Mouse (Mus musculus) testis, adult 2 months (tissue): ENCODE measurements around the gene Sycp3. TPM values are rescaled to one million over a fixed set of nuclear protein-coding genes. Genes with fewer than 3 reads are reported as not detected.

ENCODE experiments used
- H3K27ac ChIP-seq: fragments of 200-500 bp; 2 replicates; pipeline ENCODE4 v1.5.1; 2012; ENCODE audit warnings: low read depth, low read length; ENCODE audit not compliant: control insufficient read depth, insufficient read depth
- H3K27me3 ChIP-seq: fragments of 200-500 bp; 2 replicates; pipeline ENCODE4 v1.6.1; 2012; ENCODE audit warnings: mild to moderate bottlenecking, low read length, moderate library complexity; ENCODE audit not compliant: control insufficient read depth, insufficient read depth
- H3K36me3 ChIP-seq: fragments of 200-500 bp; 2 replicates; pipeline ENCODE4 v1.6.1; 2012; ENCODE audit warnings: mild to moderate bottlenecking, low read length; ENCODE audit not compliant: control insufficient read depth, insufficient read depth
- H3K4me1 ChIP-seq: fragments of 200-500 bp; 2 replicates; pipeline ENCODE4 v1.6.1; 2012; ENCODE audit warnings: low read length; ENCODE audit not compliant: control insufficient read depth, insufficient read depth
- H3K4me3 ChIP-seq: fragments of 200-500 bp; 2 replicates; pipeline ENCODE4 v1.5.1; 2012; ENCODE audit warnings: low read depth, mild to moderate bottlenecking, low read length, moderate library complexity, mixed read lengths; ENCODE audit not compliant: control insufficient read depth
- CTCF ChIP-seq: fragments of 200-500 bp; IDR thresholded peaks from 2 replicates; pipeline ENCODE4 v1.5.1; 2012; ENCODE audit warnings: low read depth, mild to moderate bottlenecking, inconsistent platforms, low read length, moderate library complexity; ENCODE audit not compliant: control insufficient read depth, insufficient read depth, insufficient replicate concordance
- POLR2A ChIP-seq: fragments of 200-500 bp; IDR thresholded peaks from 2 replicates; pipeline ENCODE4 v1.6.1; 2012; ENCODE audit warnings: low read depth, mild to moderate bottlenecking, inconsistent platforms, low read length, moderate library complexity; ENCODE audit not compliant: control insufficient read depth
- polyA plus RNA-seq: library from polyadenylated mRNA; depleted of rRNA; stranded (reverse); fragments of >200 nt; gene quantifications from 2 replicates; pipeline ENCODE4 v1.2.3, GENCODE M21; 2012

Gene Sycp3
- polyA plus RNA-seq, 1 experiment, result 17.1 TPM

DNA sequence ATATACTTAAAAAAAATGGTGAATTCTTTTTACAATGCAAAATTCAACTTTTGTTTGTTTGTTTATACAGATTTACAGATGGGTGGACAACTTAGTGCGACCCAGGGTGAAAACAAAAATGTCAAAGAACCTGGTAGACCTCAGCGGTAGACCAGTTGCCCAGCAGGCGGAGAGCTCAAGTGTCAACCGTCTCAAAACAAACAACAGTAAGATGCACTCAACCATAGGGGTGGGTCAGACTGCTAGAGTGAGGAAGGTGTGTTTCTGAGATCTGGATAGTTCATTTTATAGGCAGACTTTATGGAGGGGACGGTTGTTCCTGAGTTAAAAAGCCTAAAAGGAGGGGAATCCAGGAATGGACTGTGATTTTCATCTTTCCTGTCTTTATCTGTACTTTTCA, 29.3 kb downstream of the Sycp3 start:
- TF ChIP-seq CTCF (no peak), POLR2A (no peak)
- Histone ChIP-seq H3K27ac (no peak overlapping the region), H3K4me1 (no peaks in the 10 kb centered on the region), H3K27me3 (no peaks in the 10 kb centered on the region), H3K36me3 (no peaks in the 10 kb centered on the region; the same call in 1 of the 2 replicates), H3K4me3 (no peak overlapping the region)

DNA sequence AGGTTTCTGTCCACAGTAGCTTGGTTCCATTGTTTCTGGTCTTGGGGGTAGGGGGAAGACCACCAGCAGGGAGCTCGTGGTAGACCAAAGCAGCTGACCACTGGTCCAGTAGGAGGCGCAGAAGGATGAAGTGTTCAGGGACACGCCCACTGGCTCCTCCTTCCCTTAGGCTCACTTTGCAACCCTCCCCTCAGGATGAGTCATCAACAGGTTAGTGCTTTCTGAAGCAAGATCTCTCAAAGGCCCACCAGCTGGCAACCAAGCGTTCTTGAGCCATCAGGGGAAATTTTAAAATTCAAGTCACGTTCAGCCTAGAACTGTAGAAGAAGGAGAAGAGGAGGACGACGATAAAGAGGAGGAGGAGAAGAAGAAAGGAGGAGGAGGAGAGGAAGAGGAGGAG, 32.3 kb downstream of the Sycp3 start:
- TF ChIP-seq CTCF, result no peak
- TF ChIP-seq POLR2A, result no peak
- Histone ChIP-seq H3K4me3 (no peak overlapping the region), H3K36me3 (no peaks in the 10 kb centered on the region; the same call in 1 of the 2 replicates), H3K27me3 (no peaks in the 10 kb centered on the region), H3K27ac (no peak overlapping the region), H3K4me1 (no peaks in the 10 kb centered on the region)

DNA sequence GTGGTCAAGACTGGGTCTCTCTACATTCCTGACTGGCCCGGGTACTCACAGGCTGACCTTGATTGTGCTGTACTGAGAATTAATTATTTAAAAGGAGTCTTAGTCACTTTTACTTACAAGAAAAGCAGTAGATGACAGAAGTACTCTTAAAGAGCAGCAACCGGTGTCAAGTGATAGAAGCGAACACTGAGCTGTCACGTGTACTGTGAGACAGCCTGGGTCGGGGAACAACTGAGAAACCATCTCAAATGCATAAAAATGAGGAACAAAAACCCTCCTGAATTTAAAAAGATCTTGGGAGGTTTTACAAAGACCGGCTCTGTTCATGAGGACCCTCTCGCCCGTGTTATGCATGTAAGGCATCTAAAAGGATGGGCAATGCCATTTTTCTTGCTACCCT, 33.3 kb downstream of the Sycp3 start:
- TF ChIP-seq CTCF (no peak), POLR2A (no peak)
- Histone ChIP-seq H3K4me1 (no peaks in the 10 kb centered on the region), H3K36me3 (no peaks in the 10 kb centered on the region; the same call in 1 of the 2 replicates), H3K27me3 (no peaks in the 10 kb centered on the region), H3K27ac (no peak overlapping the region), H3K4me3 (no peak overlapping the region)

GRCm38 (mm10) chr10:88494959-88495587, 35.7 kb downstream of the Sycp3 start:
- Histone ChIP-seq H3K27me3 (no peaks in the 10 kb centered on the region), H3K4me1 (no peaks in the 10 kb centered on the region), H3K36me3 (no peaks in the 10 kb centered on the region), H3K27ac (no peak overlapping the region), H3K4me3 (no peak overlapping the region)
- no peak for TF ChIP-seq CTCF
- no peak for TF ChIP-seq POLR2A

GRCm38 (mm10) chr10:88496864-88497564, 37.6 kb downstream of the Sycp3 start:
- TF ChIP-seq CTCF (no peak), POLR2A (no peak)
- Histone ChIP-seq H3K4me1 (no peaks in the 10 kb centered on the region), H3K36me3 (no peaks in the 10 kb centered on the region), H3K27ac (no peak overlapping the region), H3K27me3 (no peaks in the 10 kb centered on the region), H3K4me3 (no peak overlapping the region)

DNA sequence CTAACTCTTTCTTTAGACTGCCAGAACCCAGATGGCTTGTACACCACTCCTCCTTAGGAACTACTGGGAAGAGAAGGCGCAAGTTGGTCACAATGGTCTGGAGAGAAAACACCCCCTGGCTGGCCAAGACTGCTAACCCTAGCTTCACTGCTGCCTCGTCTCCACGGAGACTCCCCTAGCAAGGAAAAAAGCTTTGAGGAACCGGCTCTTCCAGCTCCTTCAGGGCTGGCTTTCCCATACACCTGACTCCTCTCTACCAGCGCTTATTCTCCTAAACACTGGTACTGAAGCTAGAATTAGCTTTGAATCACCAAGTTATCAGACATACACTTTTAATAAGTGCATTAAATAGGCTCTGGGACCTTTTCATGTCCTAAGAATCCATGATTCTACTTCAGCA, 40.6 kb downstream of the Sycp3 start:
- Histone ChIP-seq H3K4me3 (no peak overlapping the region), H3K4me1 (peaks cover 4% of the 10 kb centered on the region), H3K27me3 (no peaks in the 10 kb centered on the region), H3K27ac (no peak overlapping the region), H3K36me3 (no peaks in the 10 kb centered on the region)
- TF ChIP-seq CTCF (no peak), POLR2A (no peak)

DNA sequence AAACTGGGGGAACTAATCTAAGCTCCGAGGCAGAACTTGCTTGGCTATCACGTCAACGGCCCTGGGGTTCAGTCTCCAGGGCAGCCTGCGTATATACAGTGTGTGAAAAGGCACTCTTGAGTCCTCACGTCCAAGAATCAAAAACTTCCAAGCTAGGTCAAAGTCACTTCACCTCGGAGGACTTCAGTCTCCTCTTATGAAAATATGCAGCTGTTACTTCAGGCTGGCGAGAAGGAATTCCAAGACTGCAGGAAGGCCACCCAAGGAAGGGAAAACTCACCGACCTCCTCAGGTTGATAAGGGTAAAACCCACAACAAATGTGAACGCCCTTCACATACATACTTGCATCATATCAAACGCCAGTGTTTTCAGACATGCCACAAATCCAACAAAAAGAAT, 42.0 kb downstream of the Sycp3 start:
- no peak overlapping the region; the same call in 1 of the 2 replicates for H3K4me3 ChIP-seq
- no peaks in the 10 kb centered on the region for H3K27me3 ChIP-seq
- H3K27ac ChIP-seq, result no peak overlapping the region
- peaks cover 4% of the 10 kb centered on the region for H3K4me1 ChIP-seq
- no peaks in the 10 kb centered on the region for H3K36me3 ChIP-seq
- TF ChIP-seq POLR2A (no peak), CTCF (no peak)
